Mouse (Mus musculus): ENCODE results near the gene Dnal1. TPM values are rescaled to one million over a fixed set of nuclear protein-coding genes. Genes with fewer than 3 reads are reported as not detected.
"Not testable (repeated sequence)": the region's sequence is repeated elsewhere in the genome, so short reads cannot be mapped to it uniquely, and the experiment has no call there.

Dnal1 gene
- polyA plus RNA-seq, 1 experiment from 2014 or later = 5.7 TPM

GRCm38 (mm10) chr12:84084581-84084980 lies 29.6 kb upstream of the Dnal1 start:
- Histone ChIP-seq H3K36me3 (ENCODE audit: control insufficient read depth, insufficient read depth, low read length) (no peaks in the 10 kb centered on the region), H3K27me3 (ENCODE audit: control insufficient read depth, insufficient read depth, low read depth, low read length) (no peaks in the 10 kb centered on the region), H3K27ac (ENCODE audit: low read length) (no peak overlapping the region), H3K4me1 (replicated peaks; ENCODE audit: control insufficient read depth, insufficient read depth, low read length) (no peaks in the 10 kb centered on the region), H3K9me3 (ENCODE audit: control insufficient read depth, low read length) (peaks cover 3% of the 10 kb centered on the region; the same call in 1 of the 2 replicates), H3K4me3 (ENCODE audit: low read length) (no peak overlapping the region), H3K4me2 (ENCODE audit: low read depth, low read length) (no peak overlapping the region), H3K9ac (ENCODE audit: low read length) (no peak overlapping the region)
- WGBS = 59% methylated on average over 4 of the region's 4 CpGs
- ATAC-seq (ENCODE audit: low read depth) = no peak

- H3K27me3 ChIP-seq (ENCODE audit: control insufficient read depth, insufficient read depth, low read depth, low read length); H3K4me2 ChIP-seq (ENCODE audit: low read depth, low read length); H3K4me3 ChIP-seq (ENCODE audit: low read length); ATAC-seq (ENCODE audit: low read depth); H3K4me1 ChIP-seq (replicated peaks; ENCODE audit: control insufficient read depth, insufficient read depth, low read length); H3K36me3 ChIP-seq (ENCODE audit: control insufficient read depth, insufficient read depth, low read length); H3K9ac ChIP-seq (ENCODE audit: low read length); H3K27ac ChIP-seq (ENCODE audit: low read length); H3K9me3 ChIP-seq (ENCODE audit: control insufficient read depth, low read length): not testable (repeated sequence)
- WGBS = 90% methylated on average over 5 of the region's 5 CpGs
Observed at GRCm38 (mm10) chr12:84094666-84095065, 19.5 kb upstream of the Dnal1 start.

DNA sequence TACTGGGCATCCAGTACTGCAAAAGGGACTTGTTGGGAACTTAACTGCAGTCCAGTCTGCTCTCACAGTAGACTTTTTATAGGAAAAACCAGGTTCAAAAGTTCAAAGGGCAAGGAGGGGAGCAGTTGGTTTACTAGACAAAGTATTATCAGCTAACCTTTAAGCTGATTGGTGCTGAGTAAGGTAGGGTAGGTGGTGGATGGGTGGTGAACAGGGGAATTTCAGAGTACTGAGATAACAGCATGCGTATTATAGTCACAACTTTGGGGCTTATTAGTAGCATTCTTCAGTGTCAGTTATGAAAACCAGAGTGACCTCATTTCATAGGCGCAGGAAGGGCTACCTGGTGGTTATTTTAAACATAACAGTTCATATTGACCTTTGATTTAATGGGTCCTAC lies 14.6 kb upstream of the Dnal1 start:
- Histone ChIP-seq H3K27ac (ENCODE audit: low read length) (no peak overlapping the region), H3K9me3 (ENCODE audit: control insufficient read depth, low read length) (no peaks in the 10 kb centered on the region), H3K36me3 (ENCODE audit: control insufficient read depth, insufficient read depth, low read length) (no peaks in the 10 kb centered on the region), H3K4me2 (ENCODE audit: low read depth, low read length) (no peak overlapping the region), H3K9ac (ENCODE audit: low read length) (no peak overlapping the region), H3K27me3 (ENCODE audit: control insufficient read depth, insufficient read depth, low read depth, low read length) (no peaks in the 10 kb centered on the region), H3K4me3 (ENCODE audit: low read length) (no peak overlapping the region), H3K4me1 (replicated peaks; ENCODE audit: control insufficient read depth, insufficient read depth, low read length) (no peaks in the 10 kb centered on the region)
- WGBS = 100% methylated on average over 2 of the region's 2 CpGs
- ATAC-seq (ENCODE audit: low read depth) = no peak

DNA sequence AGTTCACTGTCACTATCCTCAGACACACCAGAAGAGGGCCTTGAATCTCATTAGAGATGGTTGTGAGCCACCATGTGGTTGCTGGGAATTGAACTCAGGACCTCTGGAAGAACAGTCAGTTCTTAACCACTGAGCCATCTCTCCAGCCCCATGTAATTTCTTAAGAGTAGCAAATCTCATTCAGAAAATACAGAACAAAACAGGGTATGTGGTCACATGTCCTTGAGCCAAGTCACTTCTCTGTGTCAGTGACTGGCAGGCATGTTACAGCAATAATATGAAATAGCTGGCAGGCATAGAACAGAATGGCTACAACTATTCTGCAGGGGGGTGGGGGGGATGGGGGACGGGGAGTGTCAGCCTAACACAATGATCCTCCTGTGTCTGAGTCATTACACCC lies 14.1 kb upstream of the Dnal1 start:
- Histone ChIP-seq H3K36me3 (ENCODE audit: control insufficient read depth, insufficient read depth, low read length) (no peaks in the 10 kb centered on the region), H3K4me3 (ENCODE audit: low read length) (no peak overlapping the region), H3K9me3 (ENCODE audit: control insufficient read depth, low read length) (no peaks in the 10 kb centered on the region), H3K9ac (ENCODE audit: low read length) (no peak overlapping the region), H3K4me2 (ENCODE audit: low read depth, low read length) (peak overlapping the region; percentile 87; the same call in 1 of the 2 replicates), H3K27ac (ENCODE audit: low read length) (no peak overlapping the region), H3K4me1 (replicated peaks; ENCODE audit: control insufficient read depth, insufficient read depth, low read length) (no peaks in the 10 kb centered on the region), H3K27me3 (ENCODE audit: control insufficient read depth, insufficient read depth, low read depth, low read length) (no peaks in the 10 kb centered on the region)
- ATAC-seq (ENCODE audit: low read depth) = no peak
- WGBS = 44% methylated on average over 1 of the region's 1 CpGs

GRCm38 (mm10) chr12:84100604-84101492 lies 13.3 kb upstream of the Dnal1 start, which contains the start of gene Acot6:
Gene Acot6, plus strand, starts transcription at chr12:84100654.
- ATAC-seq (ENCODE audit: low read depth) = peak; percentile 82
- Histone ChIP-seq H3K4me3 (ENCODE audit: low read length) (peak within 1 kb of the TSS; percentile 60), H3K9ac (ENCODE audit: low read length) (peak within 1 kb of the TSS; percentile 76), H3K4me2 (ENCODE audit: low read depth, low read length) (peak within 1 kb of the TSS; percentile 87), H3K27ac (ENCODE audit: low read length) (0 out of 2 replicates have a peak within 1 kb of the TSS, but pooled peaks have one; percentile 27)
- under 1% methylated on average over 68 of the region's 80 CpGs for WGBS
- H3K36me3 ChIP-seq (ENCODE audit: control insufficient read depth, insufficient read depth, low read length); H3K27me3 ChIP-seq (ENCODE audit: control insufficient read depth, insufficient read depth, low read depth, low read length); H3K4me1 ChIP-seq (replicated peaks; ENCODE audit: control insufficient read depth, insufficient read depth, low read length); H3K9me3 ChIP-seq (ENCODE audit: control insufficient read depth, low read length): not testable (repeated sequence)

- Histone ChIP-seq H3K4me3 (ENCODE audit: low read length) (peak overlapping the region; percentile 60), H3K9ac (ENCODE audit: low read length) (peak overlapping the region; percentile 76), H3K4me1 (replicated peaks; ENCODE audit: control insufficient read depth, insufficient read depth, low read length) (no peaks in the 10 kb centered on the region), H3K9me3 (ENCODE audit: control insufficient read depth, low read length) (no peaks in the 10 kb centered on the region), H3K36me3 (ENCODE audit: control insufficient read depth, insufficient read depth, low read length) (no peaks in the 10 kb centered on the region), H3K27me3 (ENCODE audit: control insufficient read depth, insufficient read depth, low read depth, low read length) (no peaks in the 10 kb centered on the region), H3K27ac (ENCODE audit: low read length) (no peak overlapping the region), H3K4me2 (ENCODE audit: low read depth, low read length) (peak overlapping the region; percentile 87)
- 0 out of 2 replicates have a peak, but pooled peaks have one; percentile 20 for ATAC-seq (ENCODE audit: low read depth)
- WGBS = 43% methylated on average over 2 of the region's 2 CpGs
Observed at GRCm38 (mm10) chr12:84101493-84101845, 12.7 kb upstream of the Dnal1 start.

DNA sequence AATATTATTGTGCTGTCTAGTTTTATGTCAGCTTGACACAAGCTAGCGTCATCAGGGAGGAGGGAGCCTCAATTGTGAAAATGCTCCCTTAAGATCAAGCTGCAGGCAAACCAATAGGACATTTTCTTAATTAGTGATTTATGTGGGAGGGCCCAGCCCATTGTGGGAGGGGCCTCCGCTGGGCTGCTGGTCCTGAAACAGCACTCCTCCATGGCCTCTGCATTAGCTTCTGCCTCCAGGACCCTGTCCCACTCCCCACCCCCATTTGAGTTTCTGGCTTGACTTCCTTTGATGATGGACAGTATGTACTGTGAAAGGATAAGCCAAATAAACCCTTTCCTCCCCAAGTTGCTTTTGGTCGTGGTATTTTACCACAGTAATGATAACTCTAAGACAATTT lies 7.2 kb upstream of the Dnal1 start:
- Histone ChIP-seq H3K27ac (ENCODE audit: low read length) (no peak overlapping the region), H3K9me3 (ENCODE audit: control insufficient read depth, low read length) (no peaks in the 10 kb centered on the region), H3K27me3 (ENCODE audit: control insufficient read depth, insufficient read depth, low read depth, low read length) (no peaks in the 10 kb centered on the region), H3K9ac (ENCODE audit: low read length) (no peak overlapping the region), H3K4me1 (replicated peaks; ENCODE audit: control insufficient read depth, insufficient read depth, low read length) (no peaks in the 10 kb centered on the region), H3K36me3 (ENCODE audit: control insufficient read depth, insufficient read depth, low read length) (no peaks in the 10 kb centered on the region), H3K4me3 (ENCODE audit: low read length) (no peak overlapping the region), H3K4me2 (ENCODE audit: low read depth, low read length) (no peak overlapping the region)
- no peak for ATAC-seq (ENCODE audit: low read depth)
- 85% methylated on average over 3 of the region's 3 CpGs for WGBS

GRCm38 (mm10) chr12:84107692-84108091 lies 6.5 kb upstream of the Dnal1 start:
- H3K4me1 ChIP-seq (replicated peaks; ENCODE audit: control insufficient read depth, insufficient read depth, low read length) = no peaks in the 10 kb centered on the region
- H3K4me2 ChIP-seq (ENCODE audit: low read depth, low read length) = no peak overlapping the region
- no peaks in the 10 kb centered on the region for H3K27me3 ChIP-seq (ENCODE audit: control insufficient read depth, insufficient read depth, low read depth, low read length)
- no peaks in the 10 kb centered on the region for H3K36me3 ChIP-seq (ENCODE audit: control insufficient read depth, insufficient read depth, low read length)
- H3K9ac ChIP-seq (ENCODE audit: low read length) = no peak overlapping the region
- H3K4me3 ChIP-seq (ENCODE audit: low read length) = no peak overlapping the region
- no peaks in the 10 kb centered on the region for H3K9me3 ChIP-seq (ENCODE audit: control insufficient read depth, low read length)
- 57% methylated on average over 1 of the region's 1 CpGs for WGBS
- no peak for ATAC-seq (ENCODE audit: low read depth)
- no peak overlapping the region for H3K27ac ChIP-seq (ENCODE audit: low read length)

GRCm38 (mm10) chr12:84109924-84110323 lies 4.2 kb upstream of the Dnal1 start:
- Histone ChIP-seq H3K4me1 (replicated peaks; ENCODE audit: control insufficient read depth, insufficient read depth, low read length) (peaks cover 2% of the 10 kb centered on the region), H3K9ac (ENCODE audit: low read length) (no peak overlapping the region), H3K4me2 (ENCODE audit: low read depth, low read length) (no peak overlapping the region), H3K9me3 (ENCODE audit: control insufficient read depth, low read length) (no peaks in the 10 kb centered on the region), H3K27me3 (ENCODE audit: control insufficient read depth, insufficient read depth, low read depth, low read length) (no peaks in the 10 kb centered on the region), H3K4me3 (ENCODE audit: low read length) (no peak overlapping the region), H3K36me3 (ENCODE audit: control insufficient read depth, insufficient read depth, low read length) (no peaks in the 10 kb centered on the region), H3K27ac (ENCODE audit: low read length) (no peak overlapping the region)
- WGBS = 66% methylated on average over 1 of the region's 1 CpGs
- no peak for ATAC-seq (ENCODE audit: low read depth)

All from lung, embryonic 16.5 days (tissue).